9 mouse cellular contexts compared by ENCODE assay signal in genomic region chr1:53272646-53273045, GRCm38 (mm10). TPM values are rescaled to one million over a fixed set of nuclear protein-coding genes. Genes with fewer than 3 reads are reported as not detected.
DNase-seq lines count a peak whose midpoint lies in the region; ATAC-seq lines count a peak whose summit lies in the region.
"Had no signal": no experiment of that assay in that cellular context is flagged by ENCODE, and none has a peak within 500 bp of the region (broad histone marks: within the 10 kb centered on the region; RNA-seq: fewer than 3 reads in every experiment).

No protein-coding gene starts in this region.

- H3K9ac ChIP-seq in intestine, embryonic 16.5 days (ENCODE audit: low read depth, low read length), result no peak overlapping the region
- H3K9ac ChIP-seq: embryonic facial prominence, embryonic 12.5 days; limb, embryonic 12.5 days had no signal

- no peaks in the 10 kb centered on the region for H3K9me3 ChIP-seq in intestine, embryonic 16.5 days (ENCODE audit: control insufficient read depth, low read length)
- H3K9me3 ChIP-seq: embryonic facial prominence, embryonic 12.5 days; limb, embryonic 12.5 days had no signal

- no peaks in the 10 kb centered on the region for H3K4me1 ChIP-seq in intestine, embryonic 16.5 days (ENCODE audit: control insufficient read depth, insufficient read depth, low read length)
- H3K4me1 ChIP-seq: embryonic facial prominence, embryonic 12.5 days; limb, embryonic 12.5 days had no signal

- no peak overlapping the region for H3K4me2 ChIP-seq in intestine, embryonic 16.5 days (ENCODE audit: low read depth, low read length)
- H3K4me2 ChIP-seq: embryonic facial prominence, embryonic 12.5 days; limb, embryonic 12.5 days had no signal

- H3K27me3 ChIP-seq in intestine, embryonic 16.5 days (replicated peaks; ENCODE audit: control insufficient read depth, insufficient read depth, low read length), result no peaks in the 10 kb centered on the region
- H3K27me3 ChIP-seq: embryonic facial prominence, embryonic 12.5 days; limb, embryonic 12.5 days had no signal

- ATAC-seq in megakaryocyte progenitor cell, adult 5-6 weeks (replicated peaks; ENCODE audit: poor library complexity), result peak; percentile 65
- no peak for ATAC-seq in intestine, embryonic 16.5 days

- no peak overlapping the region for H3K27ac ChIP-seq in intestine, embryonic 16.5 days (ENCODE audit: low read length)
- H3K27ac ChIP-seq: embryonic facial prominence, embryonic 12.5 days; limb, embryonic 12.5 days had no signal

- H3K4me3 ChIP-seq in intestine, embryonic 16.5 days (ENCODE audit: low read length), result no peak overlapping the region
- H3K4me3 ChIP-seq: embryonic facial prominence, embryonic 12.5 days; limb, embryonic 12.5 days had no signal

- no peaks in the 10 kb centered on the region for H3K36me3 ChIP-seq in intestine, embryonic 16.5 days (ENCODE audit: control insufficient read depth, insufficient read depth, low read length)
- H3K36me3 ChIP-seq: embryonic facial prominence, embryonic 12.5 days had no signal

- peak; percentile 33 for DNase-seq in lung, postnatal 10 days
- DNase-seq in lung, postnatal 25 days (ENCODE audit: low spot score), result no peak
- DNase-seq in adipocyte (ENCODE audit: low spot score), result peak; percentile 45
- peak; percentile 63 to 81 for DNase-seq in cerebellum, postnatal 25 days
- DNase-seq in kidney, postnatal 14 days, result peak; percentile 34

RNA-seq across cellular contexts. Expression of gene Pms1, which starts 24.2 kb away (rescaled TPM):
- 12.3 and 14.3 TPM in 2 replicates for total RNA-seq in megakaryocyte progenitor cell, adult 5-6 weeks (2015)
- 14.0 and 16.3 TPM in 2 replicates for total RNA-seq in megakaryocyte progenitor cell, adult 5-6 weeks (2017)
- polyA plus RNA-seq in intestine, embryonic 16.5 days (2015; fragmentation: Nextera tagmentation; extraction: Ambion mirVana), result 11.3 and 12.2 TPM in 2 replicates

RNA-seq across cellular contexts. Expression of gene Ormdl1, which starts 24.2 kb away (rescaled TPM):
- total RNA-seq in megakaryocyte progenitor cell, adult 5-6 weeks (2015), result 28.1 and 29.8 TPM in 2 replicates
- total RNA-seq in megakaryocyte progenitor cell, adult 5-6 weeks (2017), result 27.3 and 29.8 TPM in 2 replicates
- 54.6 and 54.8 TPM in 2 replicates for polyA plus RNA-seq in intestine, embryonic 16.5 days (2015; fragmentation: Nextera tagmentation; extraction: Ambion mirVana)

RNA-seq across cellular contexts. Expression of gene Gm28778, which starts 24.3 kb away (rescaled TPM):
- not detected in 2 replicates for total RNA-seq in megakaryocyte progenitor cell, adult 5-6 weeks (2015)
- not detected in 2 replicates for total RNA-seq in megakaryocyte progenitor cell, adult 5-6 weeks (2017)
- polyA plus RNA-seq in intestine, embryonic 16.5 days (2015; fragmentation: Nextera tagmentation; extraction: Ambion mirVana), result not detected in 2 replicates
- polyA plus RNA-seq: embryonic facial prominence, embryonic 12.5 days; limb, embryonic 12.5 days had no signal

RNA-seq across cellular contexts. Expression of gene Osgepl1, which starts 40.8 kb away (rescaled TPM):
- 13.8 and 20.1 TPM in 2 replicates for total RNA-seq in megakaryocyte progenitor cell, adult 5-6 weeks (2015)
- 7.6 and 10.2 TPM in 2 replicates for total RNA-seq in megakaryocyte progenitor cell, adult 5-6 weeks (2017)
- 25.2 and 25.7 TPM in 2 replicates for polyA plus RNA-seq in intestine, embryonic 16.5 days (2015; fragmentation: Nextera tagmentation; extraction: Ambion mirVana)
